Mouse (Mus musculus) cerebellum, adult 2 months (tissue): ENCODE measurements around the gene Lrrc14b.
A peak's percentile ranks its signal among the peaks of the same experiment; 100 is the strongest.

Experiments
- CTCF ChIP-seq: fragments of 200-500 bp; IDR thresholded peaks from 2 replicates; pipeline ENCODE4 v1.5.1; 2011; ENCODE audit warnings: low read depth, mild to moderate bottlenecking, control low read depth, low read length, moderate library complexity, borderline replicate concordance; ENCODE audit not compliant: insufficient read depth
- POLR2A ChIP-seq: fragments of 200-500 bp; IDR thresholded peaks from 2 replicates; pipeline ENCODE4 v1.6.1; 2011; ENCODE audit warnings: low read length, control low read depth, borderline replicate concordance; ENCODE audit not compliant: insufficient read depth

GRCm38 (mm10) chr13:74349566-74350434, 14.0 kb downstream of the Lrrc14b start, which contains the start of the genes Sdha and Ccdc127:
- peak; percentile 96 for TF ChIP-seq POLR2A
- no peak for TF ChIP-seq CTCF
